Mouse (Mus musculus) embryonic stem cell, embryonic (primary cell): ENCODE measurements at regions not wholly inside any gene's neighbourhood (a gene's known extent, or its start where the extent isn't known, plus 50 kb on each side); places are given as distances from the start of the nearest gene placed in this dataset.

ENCODE experiments used
- CTCF ChIA-PET, 4 experiments: fragments of 300-600 bp in 2 of 4; fragments of 350-600 bp in 2 of 4; sonication (Branson Sonifier 250); formaldehyde crosslinking; loops; one replicate each; lab custom pipeline; 2022; ENCODE audit warnings: inconsistent platforms in 2 of 4; lab: Charles Lee
- POLR2A ChIA-PET, 4 experiments: fragments of 300-600 bp in 2 of 4; fragments of 350-600 bp in 2 of 4; sonication (Branson Sonifier 250); formaldehyde crosslinking; loops; one replicate each; lab custom pipeline; 2022; ENCODE audit warnings: antibody characterized with exemption in 4 of 4, inconsistent platforms in 1 of 4; lab: Charles Lee

DNA sequence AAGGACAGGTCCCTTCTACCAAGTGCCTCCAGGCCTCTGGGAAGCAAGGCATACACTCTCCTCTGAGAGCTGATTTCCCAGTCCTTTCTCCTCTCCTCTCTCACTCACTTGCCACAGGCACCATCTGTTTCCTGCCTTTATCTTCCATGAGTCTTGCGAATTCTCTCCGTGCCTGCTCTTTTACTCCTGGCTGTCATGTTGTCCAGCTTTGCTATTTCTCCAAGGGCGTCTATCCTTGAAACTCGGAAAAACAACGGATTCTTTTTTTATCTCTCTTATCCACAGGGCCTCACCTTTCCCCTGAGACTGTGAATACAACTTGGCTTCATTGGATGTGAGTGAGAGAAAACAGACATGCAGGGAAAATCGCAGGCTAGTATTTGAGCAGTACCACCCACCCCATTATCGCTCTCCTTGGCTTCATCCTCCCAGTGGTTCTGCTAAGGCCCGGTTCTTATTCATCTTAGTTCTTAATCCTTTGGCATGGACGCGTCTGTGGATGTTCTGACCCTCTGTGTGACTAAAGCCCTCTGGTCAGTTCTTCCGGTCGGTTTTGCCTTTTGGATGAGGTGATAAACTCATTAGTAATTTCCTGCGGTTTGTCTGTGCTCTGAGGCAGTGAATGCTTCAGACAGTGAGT, 159.4 kb downstream of the Rap2a start:
- POLR2A ChIA-PET = no interaction called here

DNA sequence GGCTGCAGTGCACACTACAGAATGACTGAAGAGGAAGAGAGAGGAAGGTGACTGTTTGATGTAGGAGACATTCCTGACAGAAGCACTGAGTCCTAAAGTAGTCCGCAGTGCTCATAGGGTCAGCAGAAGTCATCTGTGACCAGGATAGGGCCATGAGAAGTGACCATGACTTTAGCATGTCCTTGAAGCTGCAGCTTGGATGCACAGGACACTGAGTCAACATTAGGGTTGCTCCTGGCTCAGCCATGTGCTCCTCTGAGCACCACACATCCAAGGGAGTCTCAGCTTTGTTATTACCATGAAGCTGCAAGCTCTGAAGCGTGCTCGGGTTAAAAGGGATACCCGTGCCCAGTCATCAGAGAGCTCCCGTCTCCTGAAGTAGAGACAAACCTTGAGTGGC, 164.3 kb downstream of the Rap2a start:
- ChIA-PET CTCF (no interaction called here), POLR2A (no interaction called here)

More for the DNA sequence above, 159.4 kb downstream of the Rap2a start:
- CTCF ChIA-PET = no interaction called here

DNA sequence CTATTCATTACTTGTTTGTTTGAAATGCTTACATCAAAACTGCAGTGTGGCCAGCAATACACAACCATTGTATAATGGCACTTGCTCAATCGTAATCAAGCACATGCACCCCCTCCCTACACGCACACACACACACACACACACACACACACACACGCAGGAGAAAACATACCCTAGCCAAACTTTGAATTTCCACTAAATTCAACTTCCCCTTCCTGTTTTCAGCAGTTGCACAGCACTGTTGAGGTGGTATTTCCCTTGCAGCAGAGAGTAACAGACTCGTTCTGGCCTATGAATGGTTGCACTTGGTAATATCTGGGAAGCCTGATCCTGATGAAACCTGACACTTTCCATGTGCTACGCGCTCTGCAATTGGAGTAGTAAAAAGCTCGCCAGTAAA, 173.8 kb downstream of the Rap2a start:
- ChIA-PET POLR2A (no interaction called here), CTCF (no interaction called here)

DNA sequence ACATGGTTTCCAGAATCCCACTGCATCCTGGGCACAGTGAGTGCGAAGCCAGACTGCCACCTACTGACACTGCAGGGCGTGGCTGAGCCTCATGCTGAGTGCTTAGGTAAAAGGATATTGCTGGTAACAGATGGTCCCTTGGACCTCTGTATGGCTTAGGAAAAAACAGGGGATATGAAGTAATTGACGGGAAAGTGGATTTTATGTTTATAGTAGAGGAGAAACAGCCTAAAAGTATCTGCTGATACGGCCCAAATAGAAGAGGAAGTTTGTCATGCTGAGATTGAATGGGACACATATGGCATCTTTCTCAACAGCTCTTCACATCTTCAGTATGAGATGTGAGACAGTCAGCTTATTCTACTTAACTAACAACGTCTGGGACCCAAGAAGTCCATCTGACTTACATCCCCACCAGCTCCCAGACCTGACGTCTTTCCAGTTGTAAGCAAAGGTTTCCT, 182.1 kb downstream of the Rap2a start:
- POLR2A ChIA-PET = no interaction called here

DNA sequence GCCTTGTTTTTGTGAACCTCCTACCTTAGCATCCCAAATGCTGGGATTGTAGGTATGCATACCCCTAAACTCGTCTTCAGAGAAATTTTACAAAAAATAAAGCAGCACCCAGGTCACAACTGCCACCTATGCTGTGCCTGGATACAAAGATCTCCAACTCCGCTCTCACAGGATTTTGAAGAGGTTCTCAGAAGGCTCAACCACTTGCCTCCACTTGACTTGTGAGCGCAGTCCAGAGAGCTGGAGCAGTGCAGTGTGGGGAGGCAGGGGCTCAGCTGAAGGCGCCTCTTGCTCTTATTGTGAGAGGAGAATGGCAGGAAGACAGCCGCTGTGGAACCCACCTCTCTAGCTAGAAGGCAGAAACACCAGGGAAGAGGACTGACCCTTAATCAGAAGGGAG, 182.9 kb downstream of the Rap2a start:
- ChIA-PET POLR2A (no interaction called here), CTCF (no interaction called here)

More for the DNA sequence above, 182.1 kb downstream of the Rap2a start:
- CTCF ChIA-PET = interaction anchor here in 1 of 4 experiments (1.1 kb wide), 1 partner anchor 522 kb away, joined by 4 read pairs; no protein-coding TSS in a partner anchor

DNA sequence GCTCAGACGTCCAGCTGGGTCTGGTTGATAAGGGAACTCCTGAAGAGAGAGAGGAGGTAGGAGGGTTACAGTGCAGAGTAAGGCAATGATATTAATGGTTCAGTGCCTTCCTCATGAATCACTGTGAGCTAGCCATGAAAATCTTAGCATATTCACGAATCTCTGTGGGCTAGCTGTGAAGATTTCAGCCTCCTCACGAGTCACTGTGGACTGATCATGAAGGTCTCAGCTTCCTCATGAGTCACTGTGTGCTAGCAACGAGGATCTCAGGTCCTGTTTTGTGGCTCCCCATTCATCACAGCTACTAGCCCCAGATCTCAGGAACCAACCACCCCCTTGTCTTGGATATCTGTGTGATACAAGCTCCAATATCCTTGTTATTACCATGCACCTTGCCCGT, 191.4 kb downstream of the Rap2a start:
- ChIA-PET POLR2A (no interaction called here), CTCF (interaction anchor here in 1 of 4 experiments (0.6 kb wide), 1 partner anchor 675 kb away, joined by 3 read pairs; no protein-coding TSS in a partner anchor)

DNA sequence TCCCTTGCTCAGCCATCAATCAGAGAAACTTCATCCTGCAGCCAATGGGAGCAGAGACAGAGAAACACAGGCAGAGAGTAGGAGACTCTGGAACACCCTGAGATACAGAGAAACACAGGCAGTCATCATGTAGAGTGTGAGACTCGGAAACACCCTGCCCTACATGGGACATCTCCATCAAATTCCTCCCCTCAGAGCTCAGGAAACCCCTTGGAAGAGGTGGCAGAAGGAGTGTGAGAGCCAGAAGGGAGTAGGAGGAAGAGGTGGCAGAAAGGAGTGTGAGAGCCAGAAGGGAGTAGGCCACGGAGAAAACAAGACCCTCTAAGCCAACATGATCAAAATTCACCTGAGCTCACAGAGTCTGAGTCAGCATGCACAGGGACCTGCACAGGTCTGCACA, 197.5 kb downstream of the Rap2a start:
- ChIA-PET CTCF (no interaction called here), POLR2A (no interaction called here)

DNA sequence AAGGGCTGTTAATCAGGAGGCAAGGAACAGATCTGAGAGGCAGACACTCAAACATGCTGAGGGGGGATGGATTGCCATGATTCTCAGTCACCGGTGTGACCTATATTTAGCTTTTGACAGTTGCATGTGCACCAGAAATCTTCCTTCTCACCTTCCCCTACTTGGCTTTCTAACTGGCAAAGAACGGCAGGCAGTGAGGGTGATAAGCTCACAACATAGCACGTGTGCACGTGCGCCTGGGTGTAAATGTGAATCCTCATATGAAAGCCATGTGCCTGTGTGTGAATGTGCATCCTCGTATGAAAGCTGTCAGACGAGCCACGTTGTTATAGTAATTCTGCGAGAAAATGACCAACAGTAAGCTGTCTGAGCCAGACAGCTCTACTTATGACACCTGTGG, 200.3 kb downstream of the Rap2a start:
- CTCF ChIA-PET = no interaction called here
- POLR2A ChIA-PET = interaction anchor here in 1 of 4 experiments (0.6 to 0.8 kb wide), 3 partner anchors 21 to 438 kb away, joined by 3 to 4 read pairs (median 3); no protein-coding TSS in a partner anchor

DNA sequence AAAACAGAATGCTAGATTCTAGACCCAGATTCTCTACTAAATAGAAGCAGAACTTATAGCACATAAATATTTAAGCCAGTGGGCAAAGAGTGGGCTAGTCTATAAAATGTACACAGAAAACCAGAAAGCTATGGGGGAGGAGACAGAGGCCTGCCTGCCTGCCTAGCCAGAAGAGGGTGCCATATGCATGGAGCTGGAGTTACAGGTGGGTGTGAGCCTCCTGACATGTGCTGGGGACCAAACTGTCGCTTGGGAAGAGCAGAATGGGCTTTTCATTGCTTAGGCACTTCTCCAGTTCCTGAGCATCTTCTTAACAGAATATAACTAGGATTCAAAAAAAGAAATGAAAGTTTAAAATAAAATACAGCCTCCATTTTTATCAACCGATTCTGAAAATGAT, 200.8 kb downstream of the Rap2a start:
- CTCF ChIA-PET = interaction anchor here in 1 of 4 experiments (0.6 kb wide), 1 partner anchor 134 kb away, joined by 3 read pairs; no protein-coding TSS in a partner anchor
- POLR2A ChIA-PET = interaction anchor here in 1 of 4 experiments (1.0 kb wide), 1 partner anchor 9 kb away, joined by 3 read pairs; no protein-coding TSS in a partner anchor

DNA sequence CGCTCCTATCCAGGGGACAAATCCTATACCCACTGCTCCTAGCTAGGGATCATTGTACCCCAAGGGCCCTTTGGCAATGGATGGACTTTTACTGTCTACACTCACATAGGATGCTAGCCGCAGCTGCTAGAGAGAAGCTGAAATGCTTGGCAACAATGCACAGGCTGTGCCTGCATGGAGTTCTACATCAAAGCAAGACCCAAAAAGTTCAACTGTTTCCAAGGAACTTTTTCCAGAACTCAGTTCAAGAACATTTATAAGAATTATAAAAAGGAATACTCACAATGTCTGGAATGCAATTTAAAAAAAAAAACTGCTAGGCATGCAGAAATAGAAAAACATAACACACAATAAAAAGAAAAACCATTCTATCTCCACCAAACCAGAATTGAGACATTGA, 202.0 kb downstream of the Rap2a start:
- POLR2A ChIA-PET = interaction anchor here in 1 of 4 experiments (0.6 to 1.0 kb wide), 2 partner anchors 8 to 456 kb away, joined by 3 to 4 read pairs; no protein-coding TSS in a partner anchor
- CTCF ChIA-PET = interaction anchor here in 2 of 4 experiments (0.5 to 0.6 kb wide), 3 partner anchors 8 to 154 kb away, joined by 3 to 13 read pairs (median 6); no protein-coding TSS in a partner anchor

DNA sequence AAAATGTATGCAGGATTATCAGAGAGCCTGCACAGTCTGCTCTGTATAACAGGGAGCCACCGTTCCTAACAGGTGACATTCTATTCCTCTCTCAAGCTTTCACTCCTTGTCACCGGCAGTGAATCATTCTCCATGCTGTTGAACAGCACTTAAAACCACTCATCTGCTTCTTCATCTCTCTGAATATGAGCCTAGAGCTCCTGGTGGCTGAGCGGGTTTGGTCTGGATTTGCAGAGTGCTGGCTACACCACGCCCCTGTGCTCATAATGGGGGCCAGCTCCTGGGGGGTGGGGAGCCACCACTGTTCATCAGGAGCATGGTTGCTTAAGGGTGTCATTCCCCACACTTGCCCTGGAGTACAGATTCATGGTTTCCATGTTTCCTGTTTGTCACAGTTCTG, 207.0 kb downstream of the Rap2a start:
- POLR2A ChIA-PET = no interaction called here
- CTCF ChIA-PET = no interaction called here

DNA sequence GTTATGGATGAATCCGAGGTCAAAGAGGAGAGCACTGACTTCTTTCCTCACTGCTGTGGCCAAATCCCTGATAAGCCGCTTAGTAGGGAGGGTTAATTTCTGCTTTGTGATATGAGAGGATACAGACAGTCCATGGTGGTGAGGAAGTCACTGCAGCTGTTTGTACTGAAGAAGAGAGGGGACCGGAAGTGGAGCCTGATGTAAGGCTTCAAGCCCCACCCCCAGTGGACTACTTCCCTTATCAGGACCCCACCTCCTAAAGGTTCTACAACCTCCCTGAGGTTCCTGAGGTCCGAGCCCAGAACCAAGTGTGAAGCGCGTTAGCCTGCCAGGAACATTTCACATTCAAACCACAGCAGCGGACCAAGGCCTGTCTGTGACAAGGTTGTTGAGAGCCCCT, 207.6 kb downstream of the Rap2a start:
- CTCF ChIA-PET = no interaction called here
- POLR2A ChIA-PET = no interaction called here

DNA sequence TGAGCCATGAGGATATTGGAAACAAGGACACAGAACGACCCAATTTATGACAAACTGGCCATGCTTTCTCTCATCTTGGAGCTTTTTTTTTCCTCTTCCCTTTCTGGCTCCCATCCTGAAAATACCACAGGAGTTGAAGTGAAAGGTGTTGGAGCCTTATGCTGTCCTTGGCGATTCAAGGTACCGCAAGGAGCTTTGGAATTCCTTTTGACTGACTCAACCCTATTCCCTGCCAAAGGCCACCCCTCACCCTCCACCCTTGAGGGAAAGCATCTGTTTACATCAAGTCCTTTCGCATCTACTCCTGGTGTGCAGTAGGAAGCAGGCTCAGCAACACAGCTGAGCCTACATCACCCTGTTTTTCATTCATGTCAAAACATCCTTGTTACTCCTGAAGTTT, 208.5 kb downstream of the Rap2a start:
- POLR2A ChIA-PET = interaction anchor here in 1 of 4 experiments (0.6 kb wide), 1 partner anchor 662 kb away, joined by 3 read pairs; no protein-coding TSS in a partner anchor
- CTCF ChIA-PET = no interaction called here

DNA sequence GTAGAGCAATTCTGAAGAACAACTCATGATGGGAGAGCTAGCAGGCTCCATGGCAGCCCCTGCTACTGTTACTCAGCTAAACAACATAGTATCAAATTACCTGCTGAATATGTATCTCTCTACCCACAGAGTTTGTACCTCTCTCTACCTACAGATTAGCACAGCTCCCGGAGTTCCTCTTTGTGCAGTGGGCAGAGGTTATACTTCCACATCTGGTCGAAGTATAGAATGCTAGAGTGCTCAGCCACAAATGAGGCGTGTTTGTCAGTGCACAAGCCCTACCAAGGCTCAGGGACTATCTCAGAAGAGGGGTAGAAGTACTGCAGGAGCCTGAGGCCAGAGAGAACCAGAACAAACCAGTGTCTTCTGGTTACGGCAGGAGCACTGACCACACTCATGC, 211.6 kb upstream of the Ipo5 start:
- POLR2A ChIA-PET = interaction anchor here in 1 of 4 experiments (0.6 kb wide), 2 partner anchors 21 to 181 kb away, joined by 3 to 5 read pairs; no protein-coding TSS in a partner anchor
- CTCF ChIA-PET = no interaction called here

DNA sequence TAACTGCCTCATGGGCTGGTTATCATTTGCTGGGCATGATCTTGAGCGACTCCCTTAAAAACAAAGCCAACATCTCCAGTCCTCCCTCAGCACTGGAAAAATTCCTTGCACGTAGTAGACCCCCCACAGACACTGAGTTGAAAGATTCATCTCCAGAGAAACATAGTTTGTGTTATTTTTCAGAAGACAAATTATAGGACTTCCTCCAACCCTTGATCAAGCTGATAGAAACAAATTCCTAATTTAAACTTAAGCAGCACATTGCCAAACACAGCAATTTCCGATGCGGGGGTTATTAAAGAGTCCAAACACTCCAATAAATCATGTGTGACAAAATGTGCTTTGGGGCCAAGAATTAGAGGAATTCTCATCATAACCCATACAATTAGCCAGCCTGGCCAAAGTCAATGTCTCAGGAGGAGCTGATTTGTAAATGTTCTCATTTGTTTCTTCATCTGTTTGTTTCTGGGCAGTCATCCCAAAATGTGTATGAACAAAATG, 205.7 kb upstream of the Ipo5 start:
- CTCF ChIA-PET = no interaction called here
- POLR2A ChIA-PET = no interaction called here

DNA sequence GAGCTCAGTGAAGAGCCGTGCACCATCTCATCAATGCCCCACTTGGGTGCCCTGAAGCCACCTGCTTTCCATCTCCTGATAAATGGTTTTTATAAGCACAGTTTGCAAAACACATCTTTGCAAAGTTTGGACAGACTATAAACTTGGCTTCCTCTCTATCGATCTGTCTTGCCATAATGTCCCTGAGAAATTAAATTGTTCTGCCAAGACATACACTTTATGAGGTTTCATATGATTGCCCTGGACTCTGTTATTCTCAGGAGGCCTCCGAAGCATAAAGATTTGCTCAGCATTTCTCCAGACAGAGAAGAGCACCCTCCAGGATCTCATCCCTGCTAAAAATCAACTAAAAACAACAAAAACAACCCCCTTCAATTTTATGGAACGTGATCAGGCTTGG, 200.2 kb upstream of the Ipo5 start:
- CTCF ChIA-PET = no interaction called here

DNA sequence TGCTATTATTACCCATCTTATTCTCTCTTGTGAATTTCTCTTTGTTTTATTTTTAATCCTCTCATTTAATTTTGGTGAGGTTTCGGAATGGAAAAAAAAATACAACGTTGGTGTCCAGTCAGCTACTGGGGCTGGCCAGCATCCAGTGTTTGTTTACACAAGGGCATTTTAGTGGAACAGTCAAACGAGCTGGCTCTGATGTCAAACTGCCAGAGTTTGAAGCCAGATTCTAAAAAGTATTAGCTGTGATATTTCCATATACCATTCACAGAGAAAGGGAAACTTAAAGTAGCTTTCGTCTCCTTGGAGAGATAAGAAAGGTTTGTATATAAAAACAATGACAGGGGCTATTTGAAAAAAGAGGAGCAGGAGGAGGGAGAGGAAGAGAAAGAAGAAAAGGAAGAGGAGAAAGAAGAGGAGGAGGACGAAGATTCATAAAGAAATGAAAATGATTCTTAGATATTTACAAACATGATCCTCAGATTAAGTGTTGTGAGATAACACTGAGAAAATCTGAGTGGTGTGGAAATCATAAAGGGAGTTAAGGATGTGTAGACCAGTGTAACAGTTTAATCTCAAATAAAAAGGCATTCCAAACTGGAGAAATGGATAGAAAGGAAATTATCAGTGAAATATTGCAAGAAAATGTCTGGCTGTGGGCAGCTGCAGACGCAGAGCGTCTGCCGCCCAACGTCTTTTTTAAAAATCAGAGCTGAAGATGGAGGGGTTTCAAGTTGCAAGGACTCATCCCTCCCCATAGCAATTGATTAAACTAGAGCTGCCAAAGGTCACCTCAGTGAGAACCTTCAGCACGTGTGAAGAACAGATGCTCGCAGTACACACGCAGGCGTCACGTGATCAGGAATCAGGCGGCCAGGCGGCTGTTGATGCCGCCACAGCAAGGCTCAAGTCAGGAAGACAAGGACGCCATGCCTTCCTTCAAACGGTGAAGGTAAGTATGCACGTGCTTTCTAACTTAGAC, 190.3 kb upstream of the Ipo5 start:
- POLR2A ChIA-PET = no interaction called here
- CTCF ChIA-PET = no interaction called here

More for the DNA sequence above, 200.2 kb upstream of the Ipo5 start:
- POLR2A ChIA-PET = no interaction called here

DNA sequence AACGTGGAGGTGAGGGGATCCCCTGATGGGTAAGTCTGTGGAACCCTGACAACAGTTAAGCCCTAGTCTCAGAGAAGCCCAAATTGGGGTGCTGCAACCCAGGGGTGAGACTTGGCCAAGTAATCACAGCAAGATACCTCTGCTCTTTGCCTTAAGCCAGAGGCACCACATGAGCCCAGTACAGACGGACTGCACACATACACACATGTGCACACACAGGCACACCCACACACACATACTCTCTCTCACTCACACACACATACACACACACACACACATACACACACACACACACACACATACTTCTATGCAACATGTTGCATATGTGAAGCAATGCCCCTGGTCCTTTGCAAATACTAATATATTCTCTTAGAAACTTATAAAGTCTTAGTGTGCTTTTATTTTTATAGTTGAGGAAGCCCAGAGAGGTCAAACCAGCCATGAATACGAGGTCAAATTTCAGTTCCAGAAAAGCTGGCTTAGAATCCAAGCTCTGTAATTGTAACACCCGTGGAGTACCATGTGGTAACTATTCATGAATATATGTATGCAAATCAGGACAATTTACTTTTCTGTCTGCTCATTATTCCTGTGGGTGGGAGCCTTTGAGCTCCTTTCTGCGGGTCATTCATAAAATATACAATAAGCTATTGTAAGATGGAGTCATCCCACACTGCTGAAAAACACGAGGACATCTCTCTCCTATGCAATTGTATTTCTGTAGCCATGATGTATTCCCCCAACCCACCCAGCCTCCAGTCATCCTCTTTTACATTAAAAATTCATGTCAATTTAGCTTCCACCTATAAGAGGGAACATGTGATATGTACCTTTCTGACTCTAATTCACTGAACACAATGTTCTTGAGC, 189.2 kb upstream of the Ipo5 start:
- ChIA-PET CTCF (interaction anchor here in 1 of 4 experiments (0.8 kb wide), 1 partner anchor 734 kb away, joined by 3 read pairs; no protein-coding TSS in a partner anchor), POLR2A (interaction anchor here in 1 of 4 experiments (0.8 kb wide), 1 partner anchor 9 kb away, joined by 3 read pairs; no protein-coding TSS in a partner anchor)
